Mouse (Mus musculus) bone marrow macrophage, adult 2 months (primary cell): Measurements from ENCODE around the gene Mapk10. TPM values are rescaled to one million over a fixed set of nuclear protein-coding genes. Genes with fewer than 3 reads are reported as not detected.

Experiments used
- H3K27ac ChIP-seq: 2 replicates; pipeline ENCODE4 v1.5.1; 2012; ENCODE audit warnings: low read depth, low read length; ENCODE audit not compliant: insufficient read depth
- H3K4me1 ChIP-seq: 2 replicates; pipeline ENCODE4 v1.6.1; 2012; ENCODE audit warnings: low read length; ENCODE audit not compliant: control insufficient read depth, insufficient read depth
- H3K4me3 ChIP-seq: 2 replicates; pipeline ENCODE4 v1.5.1; 2012; ENCODE audit warnings: mild to moderate bottlenecking, low read length, moderate library complexity; ENCODE audit not compliant: insufficient read depth
- CTCF ChIP-seq: IDR thresholded peaks from 2 replicates; pipeline ENCODE4 v1.5.1; 2012; ENCODE audit warnings: low read depth, mild to moderate bottlenecking, low read length, moderate library complexity
- POLR2A ChIP-seq: IDR thresholded peaks from 2 replicates; pipeline ENCODE4 v1.6.1; 2012; ENCODE audit warnings: mild to moderate bottlenecking, low read depth, low read length, borderline replicate concordance
- polyA plus RNA-seq: library from polyadenylated mRNA; stranded (reverse); fragments of >200 nt; gene quantifications from 2 replicates; pipeline ENCODE4 v1.2.4, GENCODE M21; 2012; ENCODE audit not compliant: missing spikeins, insufficient read depth, insufficient read length

Mapk10 gene
- polyA plus RNA-seq, 1 experiment, result not detected

GRCm38 (mm10) chr5:102930161-102930560 lies 281.0 kb downstream of the Mapk10 start:
- H3K4me1 ChIP-seq, result no peaks in the 10 kb centered on the region
- no peak for TF ChIP-seq POLR2A
- TF ChIP-seq CTCF, result no peak
- no peak overlapping the region for H3K27ac ChIP-seq
- no peak overlapping the region for H3K4me3 ChIP-seq

- Histone ChIP-seq H3K27ac (no peak overlapping the region), H3K4me1 (no peaks in the 10 kb centered on the region), H3K4me3 (no peak overlapping the region)
- TF ChIP-seq POLR2A, result no peak
- no peak for TF ChIP-seq CTCF
Observed at GRCm38 (mm10) chr5:102926786-102927185, 284.3 kb downstream of the Mapk10 start.

GRCm38 (mm10) chr5:102920199-102920598 lies 290.9 kb downstream of the Mapk10 start:
- Histone ChIP-seq H3K4me1 (no peaks in the 10 kb centered on the region), H3K4me3 (no peak overlapping the region), H3K27ac (no peak overlapping the region)
- TF ChIP-seq CTCF (no peak), POLR2A (no peak)

- H3K4me3 ChIP-seq, result no peak overlapping the region
- no peak overlapping the region for H3K27ac ChIP-seq
- H3K4me1 ChIP-seq, result no peaks in the 10 kb centered on the region
- TF ChIP-seq POLR2A, result no peak
- TF ChIP-seq CTCF, result no peak
Observed at GRCm38 (mm10) chr5:102905441-102906211, 305.5 kb downstream of the Mapk10 start.

- Histone ChIP-seq H3K27ac (no peak overlapping the region), H3K4me3 (no peak overlapping the region), H3K4me1 (no peaks in the 10 kb centered on the region)
- TF ChIP-seq CTCF (no peak), POLR2A (no peak)
Observed at GRCm38 (mm10) chr5:102904066-102904465, 307.1 kb downstream of the Mapk10 start.

DNA sequence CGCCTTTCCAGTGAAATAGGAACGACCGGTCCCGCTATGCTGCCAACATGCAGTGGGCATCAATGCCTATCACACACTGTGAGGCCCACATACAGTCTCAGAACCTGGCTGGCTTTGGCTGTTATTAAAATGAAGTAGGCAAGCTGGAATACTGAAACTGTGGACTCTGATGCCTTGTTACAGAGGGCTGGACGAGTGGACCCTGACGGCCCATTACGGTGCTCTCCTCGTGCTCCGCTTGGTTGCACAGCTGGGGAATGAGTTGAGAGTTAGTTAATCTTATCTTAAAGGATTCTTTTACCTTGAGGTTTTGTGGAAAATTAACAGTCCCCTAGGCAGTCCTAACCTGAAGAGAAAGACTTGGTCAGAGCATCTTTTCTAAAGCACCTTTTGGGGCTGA lies 307.6 kb downstream of the Mapk10 start:
- TF ChIP-seq POLR2A (no peak), CTCF (no peak)
- no peak overlapping the region for H3K4me3 ChIP-seq
- H3K4me1 ChIP-seq, result no peaks in the 10 kb centered on the region
- no peak overlapping the region for H3K27ac ChIP-seq

DNA sequence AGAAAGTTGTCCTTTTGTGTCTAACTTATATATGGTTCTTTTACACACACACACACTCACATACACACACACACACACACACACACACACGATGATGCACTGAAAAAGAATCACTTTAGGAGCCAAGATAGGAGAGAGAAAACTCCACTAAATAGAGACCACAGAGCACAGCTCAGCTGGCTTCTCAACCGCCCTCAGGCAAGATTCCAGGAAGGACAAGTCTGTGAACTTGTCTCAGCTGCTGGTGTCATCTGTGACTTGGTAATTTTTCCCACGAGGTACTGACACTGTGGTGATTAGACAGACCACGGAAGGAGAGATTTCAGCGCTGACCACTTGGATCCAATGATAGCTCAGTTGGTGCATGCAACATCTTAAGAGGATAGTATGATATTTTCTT lies 310.0 kb downstream of the Mapk10 start:
- Histone ChIP-seq H3K4me3 (no peak overlapping the region), H3K27ac (no peak overlapping the region), H3K4me1 (no peaks in the 10 kb centered on the region)
- TF ChIP-seq CTCF (no peak), POLR2A (no peak)

DNA sequence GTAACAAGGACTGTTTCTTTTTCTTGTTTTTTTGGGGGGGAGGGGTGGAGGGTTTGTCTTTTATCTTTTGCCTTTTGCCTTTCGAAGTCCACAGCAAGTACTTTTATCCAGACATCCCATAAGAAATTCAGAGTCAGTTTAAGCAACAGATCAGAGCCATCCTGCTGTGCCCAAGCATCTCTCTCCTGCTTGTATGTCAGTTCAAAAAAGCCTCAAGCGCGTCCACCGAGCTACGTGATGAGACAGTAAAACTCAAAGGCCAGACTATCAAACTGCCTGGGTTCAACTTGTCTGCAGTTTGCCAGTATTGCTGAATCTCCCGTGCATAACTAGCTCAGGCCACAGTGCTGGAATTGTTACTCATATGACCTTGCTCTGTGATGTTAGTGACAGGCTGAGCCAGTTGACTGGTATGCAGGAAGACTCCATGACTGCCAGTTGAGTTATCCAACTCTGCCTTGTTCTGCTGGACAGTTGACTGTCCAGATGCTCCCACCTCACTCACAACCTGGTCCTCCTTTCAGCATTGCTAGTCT lies 311.4 kb downstream of the Mapk10 start:
- TF ChIP-seq CTCF, result no peak
- no peak for TF ChIP-seq POLR2A
- Histone ChIP-seq H3K27ac (no peak overlapping the region), H3K4me1 (no peaks in the 10 kb centered on the region), H3K4me3 (no peak overlapping the region)

- Histone ChIP-seq H3K4me1 (no peaks in the 10 kb centered on the region), H3K4me3 (no peak overlapping the region), H3K27ac (no peak overlapping the region)
- TF ChIP-seq POLR2A (no peak), CTCF (no peak)
Observed at GRCm38 (mm10) chr5:102898301-102898700, 312.8 kb downstream of the Mapk10 start.

DNA sequence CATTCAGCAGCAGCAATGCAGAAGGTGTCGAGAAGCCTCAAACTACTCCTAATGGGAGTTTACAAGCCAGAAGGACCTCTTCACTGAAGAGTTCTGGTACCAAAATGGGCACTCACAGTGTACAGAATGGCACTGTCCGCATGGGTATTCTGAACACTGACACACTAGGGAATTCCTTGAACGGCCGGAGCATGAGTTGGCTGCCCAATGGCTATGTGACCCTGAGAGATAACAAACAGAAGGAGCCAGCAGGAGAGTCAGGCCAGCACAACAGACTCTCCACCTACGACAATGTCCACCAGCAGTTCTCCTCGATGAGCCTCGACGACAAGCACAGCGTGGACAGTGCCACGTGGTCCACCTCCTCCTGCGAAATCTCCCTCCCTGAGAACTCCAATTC lies 318.9 kb downstream of the Mapk10 start:
- Histone ChIP-seq H3K4me1 (no peaks in the 10 kb centered on the region), H3K4me3 (no peak overlapping the region), H3K27ac (no peak overlapping the region)
- TF ChIP-seq POLR2A, result no peak
- no peak for TF ChIP-seq CTCF
